In the genomic region with DNA sequence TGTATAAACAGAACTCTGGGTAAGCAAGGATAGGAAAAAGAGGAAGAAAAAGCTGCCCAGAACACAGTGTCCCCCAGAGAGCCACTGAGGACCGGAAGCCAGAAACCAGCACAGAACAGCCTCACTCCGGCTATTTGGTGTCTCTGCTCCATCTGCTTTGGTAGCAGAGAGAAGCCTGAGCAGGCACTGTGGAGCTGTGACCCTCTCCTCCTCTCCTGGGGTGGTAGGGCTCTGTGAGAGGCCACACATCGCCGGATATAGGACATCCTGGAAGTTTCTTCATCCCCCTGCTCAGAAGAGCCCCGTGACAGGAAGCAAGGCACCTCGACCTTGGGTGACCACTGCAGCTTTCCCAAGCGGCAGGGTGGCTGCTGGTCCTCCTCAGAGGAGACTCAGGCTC, we compare ENCODE assay signal across 9 mouse cellular contexts. TPM values are rescaled to one million over a fixed set of nuclear protein-coding genes. Genes with fewer than 3 reads are reported as not detected.
DNase-seq lines count a peak whose midpoint lies in the region; ATAC-seq and TF ChIP-seq lines count a peak whose summit lies in the region.
"Had no signal": no experiment of that assay in that cellular context is flagged by ENCODE, and none has a peak within 500 bp of the region (broad histone marks: within the 10 kb centered on the region; RNA-seq: fewer than 3 reads in every experiment).

No protein-coding gene starts in this region.

- H3K27ac ChIP-seq in left cerebral cortex, adult 2 months, result peak overlapping the region; percentile 40

- DNase-seq in adrenal gland, postnatal 10 days, result peak; percentile 50
- DNase-seq in adrenal gland, postnatal 4 days (ENCODE audit: low spot score in 2 of 2), result no peak
- DNase-seq in left cerebral cortex, adult 2 months (ENCODE audit: extremely low spot score in 1 of 2, low spot score in 2 of 2), result no peak
- DNase-seq in left cerebral cortex, postnatal 4 days, result no peak
- DNase-seq in heart, postnatal 14 days, result peak; percentile 22 to 51
- no peak for DNase-seq in c-Kit-positive CD71-positive TER-119-positive erythroid progenitor cells, embryonic 14.5 days (ENCODE audit: low spot score)
- no peak for DNase-seq in ovary, postnatal 10 days (ENCODE audit: low spot score)

- intact Hi-C loops in left cerebral cortex, adult 2 months (cut with DNase I), result no loop called here
- intact Hi-C loops in left cerebral cortex, postnatal 4 days (cut with DNase I), result no loop called here
- intact Hi-C loops in heart, postnatal 14 days (cut with DNase I), result no loop called here

- H3K4me3 ChIP-seq in left cerebral cortex, adult 2 months, result no peak overlapping the region

- ATAC-seq in megakaryocyte, adult 5-6 weeks (ENCODE audit: poor library complexity, severe bottlenecking), result peak; percentile 43

- TF ChIP-seq CTCF in left cerebral cortex, adult 2 months (IDR thresholded peaks at IDR 0.05), result no peak

RNA-seq across cellular contexts. Expression of gene Fkbp5, which starts 3.5 kb away (rescaled TPM):
- total RNA-seq in adrenal gland, postnatal 10 days (2021), result 10 to 100 TPM; 55.4 to 95.1 TPM
- total RNA-seq in adrenal gland, postnatal 4 days (2021), result 100 to 1,000 TPM in 1 of 2 experiments, 10 to 100 TPM in 1; 95.8 to 104 TPM
- 10 to 100 TPM; 51.5 to 54.4 TPM for total RNA-seq in left cerebral cortex, adult 2 months (2021)
- 10 to 100 TPM; 39.0 to 40.9 TPM for total RNA-seq in left cerebral cortex, postnatal 4 days (2021)
- 10 to 100 TPM; 36.9 to 41.0 TPM for total RNA-seq in heart, postnatal 14 days (2021)
- total RNA-seq in megakaryocyte, adult 5-6 weeks (2015), result 12.8 and 17.9 TPM in 2 replicates
- 25.9 and 26.8 TPM in 2 replicates for total RNA-seq in megakaryocyte, adult 5-6 weeks (2017)

RNA-seq across cellular contexts. Expression of gene Armc12, which starts 16.8 kb away (rescaled TPM):
- not detected for total RNA-seq in adrenal gland, postnatal 10 days (2021)
- total RNA-seq in adrenal gland, postnatal 4 days (2021), result under 1 TPM in 1 of 2 experiments, not detected in 1; 0.22 TPM
- not detected for total RNA-seq in left cerebral cortex, adult 2 months (2021)
- total RNA-seq in left cerebral cortex, postnatal 4 days (2021), result not detected
- total RNA-seq in heart, postnatal 14 days (2021), result not detected
- 0.16 TPM in 1 of 2 replicates, not detected in the other for total RNA-seq in megakaryocyte, adult 5-6 weeks (2015)
- not detected in 2 replicates for total RNA-seq in megakaryocyte, adult 5-6 weeks (2017)
- total RNA-seq: left cerebral cortex, postnatal 14 days had no signal

RNA-seq across cellular contexts. Expression of gene Clpsl2, which starts 35.4 kb away (rescaled TPM):
- not detected for total RNA-seq in adrenal gland, postnatal 10 days (2021)
- not detected for total RNA-seq in adrenal gland, postnatal 4 days (2021)
- not detected for total RNA-seq in left cerebral cortex, adult 2 months (2021)
- total RNA-seq in left cerebral cortex, postnatal 4 days (2021), result not detected
- total RNA-seq in heart, postnatal 14 days (2021), result not detected
- not detected in 2 replicates for total RNA-seq in megakaryocyte, adult 5-6 weeks (2015)
- total RNA-seq in megakaryocyte, adult 5-6 weeks (2017), result not detected in 2 replicates
- total RNA-seq: left cerebral cortex, postnatal 14 days had no signal

RNA-seq across cellular contexts. Expression of gene Clps, which starts 46.7 kb away (rescaled TPM):
- not detected for total RNA-seq in adrenal gland, postnatal 10 days (2021)
- total RNA-seq in adrenal gland, postnatal 4 days (2021), result 1,000 to 10,000 TPM in 1 of 2 experiments, under 1 TPM in 1; 0.56 to 1,299 TPM
- not detected for total RNA-seq in left cerebral cortex, adult 2 months (2021)
- not detected for total RNA-seq in left cerebral cortex, postnatal 4 days (2021)
- total RNA-seq in heart, postnatal 14 days (2021), result not detected
- total RNA-seq in megakaryocyte, adult 5-6 weeks (2015), result not detected in 2 replicates
- not detected in 2 replicates for total RNA-seq in megakaryocyte, adult 5-6 weeks (2017)
- total RNA-seq: left cerebral cortex, postnatal 14 days had no signal

Comparison
In these comparisons a context has a peak if more than half of its experiments do, and no peak if none do; other contexts are left out.
1. DNase-seq: peak in adrenal gland, postnatal 10 days (single experiment) and heart, postnatal 14 days (2 of 2); none in adrenal gland, postnatal 4 days (0 of 2), left cerebral cortex, adult 2 months (0 of 2), left cerebral cortex, postnatal 4 days (single experiment), c-Kit-positive CD71-positive TER-119-positive erythroid progenitor cells, embryonic 14.5 days (single experiment) and ovary, postnatal 10 days (single experiment).